Mouse (Mus musculus): Measurements from ENCODE around the gene Spata32. TPM values are rescaled to one million over a fixed set of nuclear protein-coding genes. Genes with fewer than 3 reads are reported as not detected.

The Spata32 gene
- polyA plus RNA-seq, 1 experiment from 2014 or later = not detected

- peak overlapping the region; percentile 32 for H3K4me3 ChIP-seq (ENCODE audit: low read depth, low read length)
- H3K27ac ChIP-seq (replicated peaks; ENCODE audit: low read depth, low read length) = no peak overlapping the region
- H3K9me3 ChIP-seq (replicated peaks; ENCODE audit: control insufficient read depth, low read length) = no peaks in the 10 kb centered on the region
- peaks cover 60% of the 10 kb centered on the region for H3K27me3 ChIP-seq (ENCODE audit: control insufficient read depth, insufficient read depth, low read length)
- ATAC-seq (replicated peaks; ENCODE audit: insufficient number of reproducible peaks, low FRiP score, low TSS enrichment, low read depth) (no peak), DNase-seq (ENCODE audit: low spot score) (no peak)
- H3K9ac ChIP-seq (replicated peaks; ENCODE audit: low read length) = no peak overlapping the region
- no peaks in the 10 kb centered on the region for H3K36me3 ChIP-seq (replicated peaks; ENCODE audit: control insufficient read depth, insufficient read depth, low read depth, low read length)
- H3K4me1 ChIP-seq (ENCODE audit: control insufficient read depth, insufficient read depth, low read length) = 0 out of 2 replicates have a peak, but pooled peaks cover 2% of the 10 kb centered on the region
- 3% methylated on average over 15 of the region's 16 CpGs for WGBS
- peak overlapping the region; percentile 56; the same call in 1 of the 2 replicates for H3K4me2 ChIP-seq (ENCODE audit: low read depth, low read length)
These were observed 19.9 kb downstream of the Spata32 start for GRCm38 (mm10) chr11:103198339-103198738.

- ATAC-seq (replicated peaks; ENCODE audit: insufficient number of reproducible peaks, low FRiP score, low TSS enrichment, low read depth) = no peak
These were observed 20.9 kb downstream of the Spata32 start for GRCm38 (mm10) chr11:103197340-103197739.

GRCm38 (mm10) chr11:103195656-103196055 is 22.6 kb downstream of the Spata32 start:
- WGBS = 82% methylated on average over 5 of the region's 5 CpGs
- DNase-seq (ENCODE audit: low spot score) (no peak), ATAC-seq (replicated peaks; ENCODE audit: insufficient number of reproducible peaks, low FRiP score, low TSS enrichment, low read depth) (no peak)
- H3K9ac ChIP-seq (replicated peaks; ENCODE audit: low read length) = no peak overlapping the region
- no peak overlapping the region for H3K27ac ChIP-seq (replicated peaks; ENCODE audit: low read depth, low read length)
- H3K4me1 ChIP-seq (ENCODE audit: control insufficient read depth, insufficient read depth, low read length) = peaks cover 5% of the 10 kb centered on the region; the same call in 1 of the 2 replicates
- H3K4me2 ChIP-seq (ENCODE audit: low read depth, low read length) = no peak overlapping the region
- no peaks in the 10 kb centered on the region for H3K36me3 ChIP-seq (replicated peaks; ENCODE audit: control insufficient read depth, insufficient read depth, low read depth, low read length)
- H3K27me3 ChIP-seq (ENCODE audit: control insufficient read depth, insufficient read depth, low read length) = peaks cover 75% of the 10 kb centered on the region
- H3K9me3 ChIP-seq (replicated peaks; ENCODE audit: control insufficient read depth, low read length) = no peaks in the 10 kb centered on the region
- H3K4me3 ChIP-seq (ENCODE audit: low read depth, low read length) = no peak overlapping the region

More at GRCm38 (mm10) chr11:103197340-103197739, 20.9 kb downstream of the Spata32 start:
- Histone ChIP-seq H3K9ac (replicated peaks; ENCODE audit: low read length) (no peak overlapping the region), H3K4me2 (ENCODE audit: low read depth, low read length) (no peak overlapping the region), H3K4me1 (ENCODE audit: control insufficient read depth, insufficient read depth, low read length) (peaks cover 5% of the 10 kb centered on the region; the same call in 1 of the 2 replicates), H3K27me3 (ENCODE audit: control insufficient read depth, insufficient read depth, low read length) (peaks cover 70% of the 10 kb centered on the region), H3K36me3 (replicated peaks; ENCODE audit: control insufficient read depth, insufficient read depth, low read depth, low read length) (no peaks in the 10 kb centered on the region), H3K4me3 (ENCODE audit: low read depth, low read length) (no peak overlapping the region), H3K9me3 (replicated peaks; ENCODE audit: control insufficient read depth, low read length) (no peaks in the 10 kb centered on the region), H3K27ac (replicated peaks; ENCODE audit: low read depth, low read length) (no peak overlapping the region)
- DNase-seq (ENCODE audit: low spot score) = no peak
- 76% methylated on average over 4 of the region's 4 CpGs for WGBS

DNA sequence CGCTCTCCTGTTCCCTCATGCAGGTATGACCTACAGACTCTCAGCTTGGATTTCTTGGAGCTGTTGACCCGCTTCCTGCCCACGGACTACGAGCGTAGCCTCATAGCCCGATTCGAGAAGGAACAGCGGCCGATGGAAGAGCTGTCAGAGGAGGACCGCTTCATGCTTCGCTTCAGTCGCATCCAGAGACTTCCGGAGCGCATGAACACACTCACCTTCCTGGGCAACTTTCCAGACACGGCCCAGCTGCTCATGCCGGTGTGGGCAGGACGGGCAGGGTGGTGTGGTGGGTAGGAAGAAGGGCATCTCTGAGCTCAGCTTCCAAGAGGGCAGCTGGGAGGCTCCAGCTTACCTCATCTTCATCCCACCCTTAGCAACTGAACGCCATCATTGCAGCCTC is 23.0 kb downstream of the Spata32 start:
- Histone ChIP-seq H3K36me3 (replicated peaks; ENCODE audit: control insufficient read depth, insufficient read depth, low read depth, low read length) (no peaks in the 10 kb centered on the region), H3K27me3 (ENCODE audit: control insufficient read depth, insufficient read depth, low read length) (peaks cover 75% of the 10 kb centered on the region), H3K4me1 (ENCODE audit: control insufficient read depth, insufficient read depth, low read length) (peaks cover 5% of the 10 kb centered on the region; the same call in 1 of the 2 replicates), H3K4me3 (ENCODE audit: low read depth, low read length) (no peak overlapping the region), H3K9me3 (replicated peaks; ENCODE audit: control insufficient read depth, low read length) (no peaks in the 10 kb centered on the region), H3K4me2 (ENCODE audit: low read depth, low read length) (no peak overlapping the region), H3K9ac (replicated peaks; ENCODE audit: low read length) (no peak overlapping the region), H3K27ac (replicated peaks; ENCODE audit: low read depth, low read length) (no peak overlapping the region)
- WGBS = 86% methylated on average over 18 of the region's 18 CpGs
- no peak for ATAC-seq (replicated peaks; ENCODE audit: insufficient number of reproducible peaks, low FRiP score, low TSS enrichment, low read depth)
- DNase-seq (ENCODE audit: low spot score) = no peak

- no peak overlapping the region for H3K4me2 ChIP-seq (ENCODE audit: low read depth, low read length)
- no peak overlapping the region for H3K9ac ChIP-seq (replicated peaks; ENCODE audit: low read length)
- WGBS = 24% methylated on average over 9 of the region's 9 CpGs
- ATAC-seq (replicated peaks; ENCODE audit: insufficient number of reproducible peaks, low FRiP score, low TSS enrichment, low read depth) = no peak
- H3K4me3 ChIP-seq (ENCODE audit: low read depth, low read length) = no peak overlapping the region
- H3K36me3 ChIP-seq (replicated peaks; ENCODE audit: control insufficient read depth, insufficient read depth, low read depth, low read length) = no peaks in the 10 kb centered on the region
- no peaks in the 10 kb centered on the region for H3K9me3 ChIP-seq (replicated peaks; ENCODE audit: control insufficient read depth, low read length)
- no peak overlapping the region for H3K27ac ChIP-seq (replicated peaks; ENCODE audit: low read depth, low read length)
- peaks cover 61% of the 10 kb centered on the region for H3K27me3 ChIP-seq (ENCODE audit: control insufficient read depth, insufficient read depth, low read length)
- peaks cover 3% of the 10 kb centered on the region; the same call in 1 of the 2 replicates for H3K4me1 ChIP-seq (ENCODE audit: control insufficient read depth, insufficient read depth, low read length)
- no peak for DNase-seq (ENCODE audit: low spot score)
These were observed 24.4 kb downstream of the Spata32 start for GRCm38 (mm10) chr11:103193825-103194168.

GRCm38 (mm10) chr11:103192956-103193824 is 25.0 kb downstream of the Spata32 start:
- ATAC-seq (replicated peaks; ENCODE audit: insufficient number of reproducible peaks, low FRiP score, low TSS enrichment, low read depth) (no peak), DNase-seq (ENCODE audit: low spot score) (peak; percentile 65)
- peak overlapping the region; percentile 43 for H3K4me2 ChIP-seq (ENCODE audit: low read depth, low read length)
- peak overlapping the region; percentile 22; the same call in 1 of the 2 replicates for H3K9ac ChIP-seq (replicated peaks; ENCODE audit: low read length)
- no peaks in the 10 kb centered on the region for H3K9me3 ChIP-seq (replicated peaks; ENCODE audit: control insufficient read depth, low read length)
- peaks cover 55% of the 10 kb centered on the region for H3K27me3 ChIP-seq (ENCODE audit: control insufficient read depth, insufficient read depth, low read length)
- no peak overlapping the region for H3K27ac ChIP-seq (replicated peaks; ENCODE audit: low read depth, low read length)
- no peaks in the 10 kb centered on the region for H3K36me3 ChIP-seq (replicated peaks; ENCODE audit: control insufficient read depth, insufficient read depth, low read depth, low read length)
- 2% methylated on average over 41 of the region's 44 CpGs for WGBS
- peaks cover 3% of the 10 kb centered on the region; the same call in 1 of the 2 replicates for H3K4me1 ChIP-seq (ENCODE audit: control insufficient read depth, insufficient read depth, low read length)
- peak overlapping the region; percentile 12; the same call in 1 of the 2 replicates for H3K4me3 ChIP-seq (ENCODE audit: low read depth, low read length)

DNA sequence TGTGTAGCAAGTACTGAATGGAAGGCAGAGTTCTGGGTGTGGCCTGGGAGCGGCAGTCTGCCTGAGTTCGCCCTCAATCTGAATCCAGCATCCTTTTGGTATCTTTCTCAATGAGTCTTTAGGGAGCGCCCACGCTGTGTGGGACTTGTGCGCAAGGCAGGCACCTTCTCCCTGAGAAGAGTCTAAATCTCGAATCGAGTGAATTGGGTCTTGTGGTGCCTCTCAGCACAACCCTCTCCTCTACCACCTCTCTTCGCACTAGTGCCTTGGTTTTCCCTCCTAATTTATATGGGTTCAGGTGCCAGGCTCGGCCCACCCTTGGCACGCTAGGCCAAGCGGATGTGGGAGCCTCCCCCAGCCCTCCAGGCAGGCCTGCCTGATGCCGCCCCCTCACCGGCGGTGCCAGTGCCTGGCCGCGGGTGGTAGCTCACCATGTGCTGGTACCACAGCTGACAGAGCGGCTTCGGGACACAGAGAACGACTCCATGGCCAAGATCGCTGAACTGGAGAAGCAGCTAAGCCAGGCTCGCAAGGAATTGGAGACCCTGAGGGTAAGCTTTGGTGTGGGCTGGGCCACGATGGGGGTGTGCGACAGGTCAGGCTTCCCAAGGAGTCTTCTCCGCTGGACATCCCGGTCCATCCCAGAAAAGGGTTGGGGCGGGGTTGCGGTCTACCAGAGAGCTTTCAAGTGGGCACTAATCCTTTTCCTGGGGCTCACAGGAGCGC is 25.8 kb downstream of the Spata32 start:
- Histone ChIP-seq H3K4me1 (ENCODE audit: control insufficient read depth, insufficient read depth, low read length) (peaks cover 3% of the 10 kb centered on the region; the same call in 1 of the 2 replicates), H3K9ac (replicated peaks; ENCODE audit: low read length) (peak overlapping the region; percentile 22; the same call in 1 of the 2 replicates), H3K9me3 (replicated peaks; ENCODE audit: control insufficient read depth, low read length) (no peaks in the 10 kb centered on the region), H3K4me3 (ENCODE audit: low read depth, low read length) (peak overlapping the region; percentile 12; the same call in 1 of the 2 replicates), H3K4me2 (ENCODE audit: low read depth, low read length) (peak overlapping the region; percentile 43), H3K36me3 (replicated peaks; ENCODE audit: control insufficient read depth, insufficient read depth, low read depth, low read length) (no peaks in the 10 kb centered on the region), H3K27me3 (ENCODE audit: control insufficient read depth, insufficient read depth, low read length) (peaks cover 47% of the 10 kb centered on the region), H3K27ac (replicated peaks; ENCODE audit: low read depth, low read length) (no peak overlapping the region)
- ATAC-seq (replicated peaks; ENCODE audit: insufficient number of reproducible peaks, low FRiP score, low TSS enrichment, low read depth) (no peak), DNase-seq (ENCODE audit: low spot score) (no peak)
- 16% methylated on average over 28 of the region's 28 CpGs for WGBS

Data from embryonic facial prominence, embryonic 11.5 days (tissue).